Mouse (Mus musculus) heart, adult 11 months (tissue): ENCODE measurements around the gene Pole3.

Source experiments
- DNase-seq: peaks from one replicate; pipeline ENCODE4 v3.0.0; 2022

Gene Pole3

GRCm38 (mm10) chr4:62517538-62518415 is 7.1 kb downstream of the Pole3 start:
- peak; percentile 88 for DNase-seq

GRCm38 (mm10) chr4:62517046-62517445 is 7.8 kb downstream of the Pole3 start:
- peak; percentile 92 for DNase-seq

GRCm38 (mm10) chr4:62516579-62516978 is 8.3 kb downstream of the Pole3 start:
- DNase-seq: peak; percentile 92

DNA sequence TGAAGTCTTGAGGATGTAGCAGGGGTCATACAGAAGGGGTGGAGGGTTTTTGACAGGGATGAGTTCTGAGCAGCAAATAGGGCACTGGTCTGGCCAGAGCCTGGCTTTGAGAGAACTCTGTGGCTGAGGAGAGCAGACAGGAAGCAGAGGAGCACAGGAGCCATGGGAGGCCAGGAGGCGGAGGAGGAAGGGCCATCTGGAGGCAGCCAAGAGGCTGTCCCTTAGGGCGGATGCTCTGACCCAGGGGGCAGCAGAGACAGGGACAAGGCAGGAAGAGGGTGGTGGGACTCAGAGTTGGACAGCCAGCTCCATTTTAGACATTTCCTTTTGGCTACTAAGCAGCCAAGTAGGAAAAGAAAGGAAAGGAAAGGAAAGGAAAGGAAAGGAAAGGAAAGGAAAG is 8.8 kb downstream of the Pole3 start:
- DNase-seq: peak; percentile 99

GRCm38 (mm10) chr4:62515490-62515889 is 9.4 kb downstream of the Pole3 start:
- DNase-seq: peak; percentile 94

GRCm38 (mm10) chr4:62514995-62515394 is 9.9 kb downstream of the Pole3 start:
- DNase-seq: no peak

DNA sequence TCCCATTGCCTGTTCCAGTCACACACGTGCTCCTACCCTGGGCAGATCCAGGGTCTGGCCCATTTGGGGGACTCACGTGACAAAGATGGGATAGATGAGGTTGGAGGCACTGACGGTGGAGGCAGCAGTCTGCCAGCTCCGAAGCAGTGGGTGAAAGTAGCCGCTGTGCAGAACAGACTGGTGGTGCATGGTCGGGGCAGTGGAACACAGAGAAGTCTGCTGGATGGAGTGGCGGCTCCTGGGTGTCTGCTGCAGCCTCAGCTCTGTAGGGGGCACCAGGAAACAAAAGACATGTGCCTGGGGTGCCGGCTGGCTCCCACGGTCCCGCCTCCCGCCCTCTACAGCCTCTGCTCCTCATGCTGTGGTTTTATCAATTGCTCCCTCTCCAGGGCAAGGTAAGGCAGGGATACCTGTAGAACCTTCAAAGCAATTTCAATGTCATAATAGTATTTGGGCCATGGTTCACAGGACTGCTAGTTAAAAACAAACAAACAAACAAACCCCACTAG is 10.8 kb downstream of the Pole3 start:
- DNase-seq: peak; percentile 91

DNA sequence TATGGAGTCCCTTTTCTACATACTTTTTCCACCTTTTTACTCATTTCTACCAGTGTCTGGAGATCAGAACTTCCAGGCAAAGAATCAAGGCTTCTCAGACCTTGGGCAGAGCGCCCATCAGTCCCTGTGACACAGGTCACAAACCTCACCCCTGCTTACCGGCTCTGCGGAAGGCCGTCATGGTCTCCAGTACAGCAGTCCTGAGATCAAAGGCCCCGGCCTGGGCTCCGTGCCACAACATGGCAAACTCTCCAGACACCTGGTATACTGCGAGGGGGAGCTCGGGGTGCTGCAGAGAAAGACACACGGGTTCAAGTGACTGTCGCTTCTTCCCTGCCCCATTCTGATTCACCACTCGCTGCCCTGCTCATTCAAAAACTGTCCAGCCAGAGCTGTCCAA is 14.9 kb downstream of the Pole3 start:
- DNase-seq: peak; percentile 94

DNA sequence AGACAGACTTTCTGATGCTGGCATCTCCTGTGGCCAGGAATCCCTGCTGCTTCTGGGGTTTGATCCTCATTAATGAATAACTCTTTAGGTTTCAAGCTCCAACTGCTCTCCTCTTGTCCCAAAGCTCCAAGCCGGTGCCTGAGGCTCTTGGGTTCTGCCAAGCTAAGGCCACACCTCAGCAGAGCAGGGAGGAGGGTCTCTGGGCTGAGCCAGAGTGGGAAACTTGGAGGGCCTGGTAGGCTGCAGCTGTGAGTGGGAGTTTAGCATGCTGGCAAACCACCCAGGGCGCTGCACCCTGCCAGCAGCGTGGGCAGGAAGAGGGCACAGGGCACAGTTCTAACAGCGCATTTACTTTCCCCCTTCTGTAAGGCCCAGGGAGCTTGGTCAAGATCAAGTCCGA is 16.0 kb downstream of the Pole3 start:
- DNase-seq: peak; percentile 85

GRCm38 (mm10) chr4:62506798-62507197 is 18.1 kb downstream of the Pole3 start:
- peak; percentile 92 for DNase-seq

DNA sequence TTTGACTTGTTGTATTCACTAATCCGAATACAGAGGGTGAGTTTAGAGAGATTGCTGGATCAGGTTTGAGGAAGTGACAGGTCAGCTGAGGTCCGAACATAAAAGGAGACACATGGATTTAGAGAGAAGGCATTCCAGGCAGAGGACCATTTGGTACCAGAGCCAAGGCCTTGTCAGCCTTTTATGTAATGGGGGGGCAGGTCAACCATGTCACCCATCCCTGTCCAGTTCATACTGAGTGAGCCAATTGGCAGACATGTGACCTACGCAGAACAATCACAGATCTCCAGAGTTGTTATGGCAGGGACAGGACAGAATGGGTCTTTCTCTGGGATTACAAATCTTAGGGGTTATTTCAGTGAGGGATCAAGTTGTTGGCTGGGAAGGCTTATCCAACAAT is 18.9 kb downstream of the Pole3 start:
- DNase-seq: peak; percentile 91

- DNase-seq: no peak
Observed at GRCm38 (mm10) chr4:62503374-62503970, 21.4 kb downstream of the Pole3 start, which contains the start of gene Hdhd3. Hdhd3 (minus strand) TSS chr4:62503467.

DNA sequence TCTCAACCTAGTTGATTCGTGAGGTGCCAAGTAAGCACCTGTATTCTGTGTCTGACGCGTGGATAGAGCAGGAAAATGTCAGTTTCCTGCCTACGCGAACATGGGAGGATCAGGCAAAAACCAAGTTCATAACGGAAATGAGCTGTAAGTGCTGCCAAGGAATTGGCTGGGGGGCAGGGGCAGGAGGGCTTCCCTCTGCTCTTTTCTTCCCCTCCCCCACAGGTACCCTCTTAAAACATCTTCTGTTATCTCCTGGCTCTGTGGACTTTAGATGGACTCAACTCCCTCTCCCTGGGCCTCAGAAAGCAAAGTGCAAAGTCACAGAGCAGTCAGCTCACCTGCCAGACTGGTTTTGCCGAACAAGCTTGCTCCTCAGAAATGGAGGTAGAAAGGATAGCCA is 21.9 kb downstream of the Pole3 start:
- DNase-seq: peak; percentile 91

DNA sequence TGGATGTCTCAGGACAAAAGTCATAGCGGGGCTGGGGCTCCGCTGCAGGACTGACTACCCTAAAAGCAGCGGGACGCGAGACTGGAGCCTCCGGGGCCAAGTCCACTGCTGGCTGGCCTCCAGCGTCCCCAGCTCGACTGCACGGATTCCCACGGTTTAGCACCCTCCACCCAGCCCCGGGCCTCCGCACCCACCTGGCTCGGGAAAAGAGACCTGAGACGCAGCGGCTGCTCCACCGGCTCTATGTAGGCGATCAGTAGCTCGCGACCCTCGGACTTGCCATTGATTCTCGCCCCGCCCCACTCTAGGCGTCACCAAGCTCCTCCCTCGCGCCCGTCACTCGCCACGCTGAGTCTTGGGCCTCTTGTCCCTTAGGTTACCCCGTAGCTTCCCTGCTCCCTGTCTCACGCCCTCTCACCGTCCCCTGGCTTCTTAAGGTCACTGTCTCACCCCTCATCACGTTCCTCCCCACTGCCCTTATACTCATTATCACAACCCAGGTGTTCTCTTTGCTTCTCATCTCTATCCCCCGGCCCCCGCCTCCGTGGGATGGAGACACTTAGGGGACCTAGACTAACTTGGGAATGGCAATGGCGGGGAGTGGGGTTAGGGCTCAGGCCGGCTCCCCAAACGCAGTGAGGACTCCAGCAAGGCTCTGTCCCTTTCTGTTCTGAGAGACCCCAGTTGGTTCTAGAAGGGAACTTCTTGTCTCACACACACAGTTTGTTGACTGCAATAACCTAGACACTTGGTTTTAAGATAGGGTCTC is 22.7 kb downstream of the Pole3 start:
- DNase-seq: peak; percentile 99

DNA sequence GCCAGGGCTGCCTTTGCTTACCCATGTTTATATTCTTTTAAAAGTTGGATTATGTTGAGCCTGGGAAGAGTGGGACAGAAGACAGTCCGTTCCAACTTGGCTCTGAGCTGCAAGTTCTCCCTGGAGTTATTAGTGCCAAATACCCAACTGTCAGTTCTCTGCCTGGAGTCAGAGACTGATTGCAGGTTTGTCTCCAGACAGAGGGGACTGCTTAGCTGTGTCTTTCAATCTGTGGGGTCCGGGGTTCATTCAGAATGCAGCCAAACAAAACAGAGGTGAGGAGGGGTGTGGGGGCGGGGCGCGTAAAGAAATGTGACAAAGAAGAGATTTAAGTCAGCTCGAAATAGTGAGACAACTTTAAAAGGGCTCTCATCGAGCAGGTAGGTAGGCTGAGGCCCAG is 23.3 kb downstream of the Pole3 start:
- DNase-seq: peak; percentile 91

- peak; percentile 87 for DNase-seq
Observed at GRCm38 (mm10) chr4:62500799-62501198, 24.1 kb downstream of the Pole3 start.

- DNase-seq: peak; percentile 95
Observed at GRCm38 (mm10) chr4:62496815-62497214, 28.1 kb downstream of the Pole3 start.

GRCm38 (mm10) chr4:62495946-62496345 is 28.9 kb downstream of the Pole3 start:
- DNase-seq: peak; percentile 93

- peak; percentile 77 for DNase-seq
Observed at GRCm38 (mm10) chr4:62494230-62494629, 30.6 kb downstream of the Pole3 start.

DNA sequence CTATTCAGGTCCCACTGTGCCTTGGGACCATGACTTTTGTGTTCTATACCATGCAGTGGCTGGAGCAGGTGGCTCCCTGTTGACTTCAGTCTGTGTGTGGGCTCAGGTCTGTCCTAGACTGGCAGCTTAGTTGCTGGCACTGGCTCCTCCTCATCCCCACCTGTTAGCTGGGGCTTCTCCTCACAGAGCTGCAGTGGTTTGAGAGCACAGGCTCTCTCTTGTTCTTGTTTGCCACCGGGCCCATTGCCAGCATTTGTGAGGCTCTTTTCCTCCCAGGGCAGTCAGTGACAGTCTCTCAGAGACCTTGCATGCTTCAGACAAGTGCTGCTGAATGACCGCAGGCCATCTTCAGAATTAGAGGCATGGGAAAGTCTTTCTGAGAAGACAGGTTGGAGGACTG is 32.2 kb downstream of the Pole3 start:
- peak; percentile 87 for DNase-seq

DNA sequence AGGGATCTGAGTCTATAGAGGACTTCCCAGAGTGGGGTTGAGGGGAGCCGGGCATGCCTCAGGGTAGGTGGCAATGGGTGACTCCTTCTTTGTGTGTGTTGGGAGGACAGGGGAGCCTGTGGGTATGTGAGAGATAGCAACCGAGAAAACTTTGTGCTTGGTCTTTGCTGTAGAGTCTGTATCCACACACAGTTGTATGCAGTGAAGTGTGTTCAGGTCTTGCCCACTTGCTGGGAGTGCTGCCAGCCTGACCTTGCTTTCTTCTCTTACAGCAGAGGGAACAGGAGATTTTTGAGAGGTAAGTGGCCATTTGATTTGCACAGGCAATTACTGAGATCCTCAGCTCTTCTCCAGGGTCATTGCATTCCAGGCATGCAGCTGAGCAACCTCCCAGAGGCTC is 37.0 kb downstream of the Pole3 start:
- peak; percentile 76 for DNase-seq

- DNase-seq: peak; percentile 72
Observed at GRCm38 (mm10) chr4:62487172-62487571, 37.7 kb downstream of the Pole3 start.

GRCm38 (mm10) chr4:62486162-62486696 is 38.6 kb downstream of the Pole3 start:
- peak; percentile 82 for DNase-seq
